Mouse (Mus musculus): ENCODE data around the gene Tmed4.

- TF ChIP-seq CTCF (conservative IDR thresholded peaks at IDR 0.05; ENCODE audit: low read length) (no peak), NANOG (IDR thresholded peaks at IDR 0.05; ENCODE audit: borderline replicate concordance, low read length) (no peak), POU5F1 (IDR thresholded peaks at IDR 0.05; ENCODE audit: borderline replicate concordance, low read length) (no peak)
Observed at GRCm38 (mm10) chr11:6244707-6245106, 30.0 kb downstream of the Tmed4 start.

All from E14TG2a.4 (cell line).